Comparison of ENCODE assay signal across 27 mouse cellular contexts in genomic region chr5:35462081-35462480, GRCm38 (mm10).
DNase-seq lines count a peak whose midpoint lies in the region; ATAC-seq and TF ChIP-seq lines count a peak whose summit lies in the region.
"Had no signal": no experiment of that assay in that cellular context is flagged by ENCODE, and none has a peak within 500 bp of the region (broad histone marks: within the 10 kb centered on the region; RNA-seq: fewer than 3 reads in every experiment).

No protein-coding gene starts in this region.

- no peaks in the 10 kb centered on the region for H3K9me3 ChIP-seq in forebrain, embryonic 10.5 days
- H3K9me3 ChIP-seq in forebrain, postnatal 0 days (ENCODE audit: low read length): no peaks in the 10 kb centered on the region
- H3K9me3 ChIP-seq: embryonic facial prominence, embryonic 12.5 days; G1E; hindbrain, embryonic 12.5 days; limb, embryonic 12.5 days; midbrain, embryonic 13.5 days had no signal

- no peak for TF ChIP-seq CTCF in forebrain, postnatal 0 days (IDR thresholded peaks at IDR 0.05; ENCODE audit: low read depth)

- DNase-seq in forebrain, embryonic 10.5 days (ENCODE audit: extremely low spot score, low spot score): no peak
- no peak for DNase-seq in forebrain, postnatal 0 days
- peak; percentile 43 for DNase-seq in CD4-positive helper T cell, adult 2 months (ENCODE audit: low read depth, low spot score)
- DNase-seq in ZHBTc4 (ENCODE audit: low read depth, low spot score): peak; percentile 37
- DNase-seq in induced T-regulatory cell, adult 2 months (ENCODE audit: low read depth): peak; percentile 46
- DNase-seq in urinary bladder, postnatal 36 days (ENCODE audit: low spot score in 2 of 2): no peak
- no peak for DNase-seq in cerebellum, postnatal 4 days (ENCODE audit: low spot score in 2 of 2)
- no peak for DNase-seq in heart, postnatal 10 days
- DNase-seq: adrenal gland, postnatal 25 days; cerebellum, adult 18-20 months; gastrocnemius, postnatal 14 days; kidney, adult 9 months; kidney, postnatal 10 days; layer of hippocampus, adult 9-11 months; lung, postnatal 4 days; right cerebral cortex, postnatal 4 days; thymus, adult 18-20 months; thymus, postnatal 4 days had no signal

- no peaks in the 10 kb centered on the region for H3K36me3 ChIP-seq in forebrain, embryonic 10.5 days (replicated peaks)
- H3K36me3 ChIP-seq in forebrain, postnatal 0 days (ENCODE audit: insufficient read depth): no peaks in the 10 kb centered on the region
- H3K36me3 ChIP-seq: embryonic facial prominence, embryonic 12.5 days; G1E; hindbrain, embryonic 12.5 days; limb, embryonic 12.5 days; midbrain, embryonic 13.5 days had no signal

- H3K27me3 ChIP-seq in forebrain, embryonic 10.5 days (ENCODE audit: poor library complexity, severe bottlenecking): peaks cover 90% of the 10 kb centered on the region
- no peaks in the 10 kb centered on the region for H3K27me3 ChIP-seq in forebrain, postnatal 0 days (ENCODE audit: insufficient read depth, low read length)
- H3K27me3 ChIP-seq: midbrain, embryonic 13.5 days had no signal

- H3K4me3 ChIP-seq in forebrain, embryonic 10.5 days: no peak overlapping the region
- no peak overlapping the region for H3K4me3 ChIP-seq in forebrain, postnatal 0 days (ENCODE audit: low read depth, low read length)
- H3K4me3 ChIP-seq: embryonic facial prominence, embryonic 12.5 days; hindbrain, embryonic 12.5 days; limb, embryonic 12.5 days; midbrain, embryonic 13.5 days had no signal

- no peak overlapping the region for H3K4me2 ChIP-seq in forebrain, postnatal 0 days (ENCODE audit: low read depth)
- H3K4me2 ChIP-seq: embryonic facial prominence, embryonic 12.5 days; hindbrain, embryonic 12.5 days; limb, embryonic 12.5 days; midbrain, embryonic 13.5 days had no signal

- peaks cover 58% of the 10 kb centered on the region for H3K4me1 ChIP-seq in forebrain, embryonic 10.5 days
- H3K4me1 ChIP-seq in forebrain, postnatal 0 days (ENCODE audit: insufficient read depth): no peaks in the 10 kb centered on the region

- no peak overlapping the region for H3K9ac ChIP-seq in forebrain, postnatal 0 days
- H3K9ac ChIP-seq: embryonic facial prominence, embryonic 12.5 days; hindbrain, embryonic 12.5 days; limb, embryonic 12.5 days; midbrain, embryonic 13.5 days had no signal

- 68% methylated on average over 8 of the region's 8 CpGs for WGBS in forebrain, embryonic 10.5 days
- 31% methylated on average over 8 of the region's 8 CpGs for WGBS in forebrain, postnatal 0 days

- H3K27ac ChIP-seq in forebrain, embryonic 10.5 days: 0 out of 2 replicates have a peak overlapping the region, but pooled peaks have one; percentile 9
- H3K27ac ChIP-seq in forebrain, postnatal 0 days (ENCODE audit: low read depth, low read length): no peak overlapping the region
- H3K27ac ChIP-seq: embryonic facial prominence, embryonic 12.5 days; hindbrain, embryonic 12.5 days; limb, embryonic 12.5 days; midbrain, embryonic 13.5 days; stomach, postnatal 0 days had no signal

- intact Hi-C loops in heart, postnatal 10 days (cut with DNase I): no loop called here

- ATAC-seq in forebrain, postnatal 0 days: no peak
- ATAC-seq: intestine, postnatal 0 days; lung, postnatal 0 days; midbrain, embryonic 13.5 days; Patski had no signal

Comparison
In these comparisons a context has a peak if more than half of its experiments do, and no peak if none do; other contexts are left out.
1. DNase-seq: peak in CD4-positive helper T cell, adult 2 months (single experiment), ZHBTc4 (single experiment) and induced T-regulatory cell, adult 2 months (single experiment); none in forebrain, embryonic 10.5 days (single experiment), forebrain, postnatal 0 days (single experiment), urinary bladder, postnatal 36 days (0 of 2), cerebellum, postnatal 4 days (0 of 2) and heart, postnatal 10 days (0 of 2).